Mouse (Mus musculus) cerebellum, adult 11-12 months (tissue): Measurements from ENCODE around the gene Ctnna3.

Experiments used
- DNase-seq: peaks from one replicate; pipeline ENCODE4 v3.0.0; 2022

Ctnna3 gene

GRCm38 (mm10) chr10:63541754-63542153, 111.9 kb downstream of the Ctnna3 start:
- DNase-seq, result no peak

DNA sequence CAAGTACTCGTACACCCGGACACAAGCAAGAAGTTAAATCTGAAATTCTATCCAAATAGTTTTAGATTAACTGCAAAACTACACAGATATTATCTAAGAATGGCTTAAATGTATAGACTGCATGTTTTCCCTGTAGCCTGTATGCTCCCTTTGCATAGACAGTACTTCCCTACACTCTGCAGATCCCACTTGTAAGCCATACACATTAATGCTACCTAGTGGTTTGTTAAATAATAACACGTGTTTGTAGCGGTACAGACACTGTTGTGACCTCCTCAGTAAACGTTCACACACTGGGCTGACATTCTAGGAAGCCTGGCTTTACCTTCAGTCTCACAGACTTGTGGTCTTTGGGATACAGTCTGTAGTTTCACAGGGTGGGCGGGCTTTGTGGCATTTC, 112.6 kb downstream of the Ctnna3 start:
- no peak for DNase-seq

- DNase-seq, result no peak
Observed at GRCm38 (mm10) chr10:63566691-63567090, 136.8 kb downstream of the Ctnna3 start.

GRCm38 (mm10) chr10:63571561-63571960, 141.7 kb downstream of the Ctnna3 start:
- DNase-seq, result no peak

DNA sequence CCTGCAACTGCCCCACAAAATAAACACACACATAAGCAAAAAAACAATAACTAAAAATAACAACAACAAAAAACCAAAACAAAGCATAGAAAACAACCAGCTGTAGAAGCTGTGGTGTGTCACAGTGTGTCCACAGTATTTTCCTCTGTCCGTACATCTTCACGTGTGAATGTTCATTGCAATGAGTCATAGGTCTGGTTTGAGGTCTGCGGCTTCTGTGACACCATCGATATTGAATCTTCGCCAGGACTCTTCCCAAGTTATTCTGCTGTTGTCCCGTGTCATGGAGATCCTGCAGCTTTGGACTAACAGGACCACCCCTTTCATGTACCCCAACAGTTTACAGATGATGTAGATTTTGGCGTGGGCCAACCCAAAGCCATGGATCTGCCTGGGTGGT, 143.0 kb downstream of the Ctnna3 start:
- DNase-seq, result no peak

DNA sequence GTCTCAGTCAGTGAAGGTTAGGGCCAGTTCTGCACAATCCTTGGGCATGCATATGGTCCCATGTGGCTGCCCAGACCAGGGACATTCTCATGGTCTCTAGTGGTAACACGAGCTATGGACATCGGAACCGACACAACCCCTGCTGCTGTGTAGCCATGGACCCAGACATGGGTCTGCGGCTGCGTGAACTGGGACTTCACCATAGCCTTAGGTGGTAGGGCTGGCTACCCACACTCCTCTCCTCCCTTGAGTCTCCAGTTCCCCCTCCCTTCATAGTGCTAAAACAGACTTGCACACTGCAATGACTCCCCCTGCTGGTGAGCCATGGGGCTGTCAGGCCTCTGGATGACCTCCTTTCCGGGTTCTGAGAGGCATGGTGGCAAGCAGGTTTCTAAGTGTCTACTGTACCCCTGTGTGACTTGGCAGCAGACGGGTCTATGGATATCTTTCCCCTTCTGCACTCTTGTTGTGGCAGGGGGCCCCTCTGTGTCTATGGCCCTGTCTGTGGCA, 144.3 kb downstream of the Ctnna3 start:
- DNase-seq, result no peak

- DNase-seq, result peak; percentile 78
Observed at GRCm38 (mm10) chr10:63582608-63583007, 152.7 kb downstream of the Ctnna3 start.

- DNase-seq, result no peak
Observed at GRCm38 (mm10) chr10:63583798-63584374, 154.0 kb downstream of the Ctnna3 start.

DNA sequence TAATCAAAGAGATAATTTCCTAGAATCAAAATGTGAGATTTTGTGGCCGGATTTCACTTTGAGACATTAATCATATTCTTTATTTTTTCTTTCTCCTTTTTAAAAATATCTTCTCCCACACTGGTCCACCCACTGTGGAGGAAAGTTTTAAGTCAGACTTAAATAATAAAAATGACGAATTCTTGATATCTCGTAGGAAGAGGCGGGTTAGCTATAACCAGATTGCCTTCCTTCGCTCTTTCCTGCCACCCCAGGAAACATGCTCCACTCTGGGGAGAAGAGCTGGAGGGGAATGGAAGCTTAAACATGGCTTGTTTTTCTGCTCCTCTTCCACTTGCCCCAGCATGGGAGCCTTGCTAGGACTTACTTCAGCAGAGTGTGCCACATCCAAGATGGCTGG, 169.5 kb downstream of the Ctnna3 start:
- no peak for DNase-seq

DNA sequence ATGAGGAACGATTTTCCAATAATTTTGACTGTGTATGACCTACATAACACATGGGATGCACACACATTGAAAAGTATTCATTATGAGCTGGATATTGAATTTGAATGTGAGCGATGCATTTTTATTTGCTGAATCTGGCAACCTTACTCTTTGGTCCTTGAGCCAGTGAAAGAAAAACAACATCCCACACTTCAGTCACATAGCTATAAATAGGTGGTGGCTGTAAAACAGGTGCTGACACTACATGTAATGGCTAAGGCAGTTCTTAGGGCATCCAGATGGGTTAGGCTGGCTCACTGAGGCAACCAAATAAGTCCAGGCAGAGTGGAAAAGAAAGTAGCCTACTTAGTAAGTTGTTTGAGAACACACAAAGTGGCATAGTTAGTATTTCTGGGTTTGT, 171.3 kb downstream of the Ctnna3 start:
- no peak for DNase-seq

GRCm38 (mm10) chr10:63628546-63628945, 198.6 kb downstream of the Ctnna3 start:
- DNase-seq, result no peak

DNA sequence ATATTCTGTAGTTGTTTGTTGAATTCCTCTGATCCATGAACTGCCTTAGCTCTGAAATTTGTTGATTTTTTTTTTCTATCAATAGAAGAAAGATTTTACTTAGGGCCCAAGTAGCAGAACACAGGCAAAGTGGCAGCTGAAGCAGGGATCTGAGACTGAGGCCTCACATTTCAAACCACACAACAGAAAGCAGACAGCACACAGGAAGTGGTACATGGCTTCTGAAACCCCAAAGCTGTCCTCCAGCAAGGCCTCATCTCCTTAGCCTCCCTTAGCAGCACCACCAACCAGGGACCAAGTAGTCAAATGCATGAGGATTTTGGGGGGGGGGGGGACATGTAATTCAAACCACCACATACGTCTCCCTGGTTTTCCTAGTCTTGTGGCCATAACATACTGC, 204.0 kb downstream of the Ctnna3 start:
- DNase-seq, result no peak

- DNase-seq, result no peak
Observed at GRCm38 (mm10) chr10:63637987-63638386, 208.1 kb downstream of the Ctnna3 start.

- no peak for DNase-seq
Observed at GRCm38 (mm10) chr10:63647300-63647699, 217.4 kb downstream of the Ctnna3 start.

GRCm38 (mm10) chr10:63650307-63650706, 220.4 kb downstream of the Ctnna3 start:
- no peak for DNase-seq

DNA sequence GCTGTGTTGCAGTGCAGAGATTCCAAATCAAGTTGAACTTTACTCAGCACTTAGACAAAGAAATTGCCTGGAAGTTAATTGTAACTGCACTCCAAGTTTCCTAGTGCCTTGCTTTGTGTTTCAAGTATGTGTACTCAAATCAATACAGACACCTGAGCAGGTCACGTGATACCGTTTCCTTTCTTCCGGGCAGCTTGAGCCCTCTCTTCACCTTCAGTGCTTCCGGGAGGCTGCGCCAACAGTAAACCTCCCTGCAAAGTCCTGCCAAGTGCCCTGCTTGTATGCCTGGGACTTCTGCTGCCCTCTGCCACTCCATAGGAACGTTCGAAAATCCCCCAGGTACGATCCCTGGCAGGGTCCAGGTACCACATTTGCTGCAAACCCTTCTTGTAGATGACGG, 223.0 kb downstream of the Ctnna3 start:
- DNase-seq, result peak; percentile 56

GRCm38 (mm10) chr10:63653571-63653970, 223.7 kb downstream of the Ctnna3 start:
- DNase-seq, result peak; percentile 76

- no peak for DNase-seq
Observed at GRCm38 (mm10) chr10:63654560-63654959, 224.7 kb downstream of the Ctnna3 start.

GRCm38 (mm10) chr10:63676343-63676742, 246.4 kb downstream of the Ctnna3 start:
- DNase-seq, result no peak

DNA sequence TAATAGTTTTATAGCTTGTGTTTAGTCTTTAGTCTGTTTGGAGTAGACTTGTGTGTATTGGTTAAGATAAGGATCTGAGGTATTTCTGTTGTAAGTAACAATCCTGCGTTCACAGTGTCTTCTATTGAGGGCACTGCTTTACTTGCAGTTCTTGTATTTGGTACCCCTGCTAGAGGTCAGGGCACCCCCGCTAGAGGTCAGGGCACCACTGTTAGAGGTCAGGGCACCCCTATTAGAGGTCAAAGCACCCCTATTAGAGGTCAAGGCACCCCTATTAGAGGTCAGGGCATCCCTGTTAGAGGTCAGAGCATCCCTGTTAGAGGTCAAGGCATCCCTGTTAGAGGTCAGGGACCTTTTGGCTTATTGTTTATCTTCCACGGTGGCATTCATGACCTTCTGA, 259.3 kb downstream of the Ctnna3 start:
- no peak for DNase-seq

- no peak for DNase-seq
Observed at GRCm38 (mm10) chr10:63689651-63690050, 259.8 kb downstream of the Ctnna3 start.

GRCm38 (mm10) chr10:63692039-63692438, 262.1 kb downstream of the Ctnna3 start:
- DNase-seq, result no peak

DNA sequence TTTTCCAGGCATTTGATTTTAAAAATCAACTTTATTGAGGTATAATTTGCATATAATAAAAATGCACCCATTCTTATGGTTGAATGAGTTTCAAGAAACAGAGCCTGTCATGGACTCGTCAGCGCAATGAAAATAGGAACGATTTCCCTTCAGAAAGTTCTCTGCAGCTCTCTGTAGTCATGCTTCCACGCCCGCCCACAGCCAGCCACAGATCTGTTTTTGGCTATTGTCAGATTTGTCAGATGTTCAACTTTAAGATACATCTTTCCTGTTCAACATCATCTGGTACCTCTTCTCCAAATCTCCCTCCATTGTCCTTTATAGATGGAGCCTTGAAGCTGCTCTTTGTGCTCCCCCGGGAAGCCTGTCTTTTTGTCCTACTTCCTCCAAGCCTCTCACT, 280.3 kb downstream of the Ctnna3 start:
- no peak for DNase-seq

GRCm38 (mm10) chr10:63712530-63712929, 282.6 kb downstream of the Ctnna3 start:
- DNase-seq, result no peak

GRCm38 (mm10) chr10:63714151-63714550, 284.3 kb downstream of the Ctnna3 start:
- DNase-seq, result no peak
